Mouse (Mus musculus) adrenal gland, postnatal 10 days (tissue): Measurements from ENCODE around the gene Mxra7. TPM values are rescaled to one million over a fixed set of nuclear protein-coding genes. Genes with fewer than 3 reads are reported as not detected.

Experiments used
- DNase-seq: peaks from one replicate; pipeline ENCODE4 v3.0.0; 2021; ENCODE audit warnings: mixed read lengths
- total RNA-seq, 2 experiments: library from RNA; stranded (reverse); gene quantifications; 2 replicates each; pipeline ENCODE4 v1.2.3; 2021

Mxra7 gene
- total RNA-seq, 2 experiments from 2014 or later: 33.7 to 40.0 TPM

DNA sequence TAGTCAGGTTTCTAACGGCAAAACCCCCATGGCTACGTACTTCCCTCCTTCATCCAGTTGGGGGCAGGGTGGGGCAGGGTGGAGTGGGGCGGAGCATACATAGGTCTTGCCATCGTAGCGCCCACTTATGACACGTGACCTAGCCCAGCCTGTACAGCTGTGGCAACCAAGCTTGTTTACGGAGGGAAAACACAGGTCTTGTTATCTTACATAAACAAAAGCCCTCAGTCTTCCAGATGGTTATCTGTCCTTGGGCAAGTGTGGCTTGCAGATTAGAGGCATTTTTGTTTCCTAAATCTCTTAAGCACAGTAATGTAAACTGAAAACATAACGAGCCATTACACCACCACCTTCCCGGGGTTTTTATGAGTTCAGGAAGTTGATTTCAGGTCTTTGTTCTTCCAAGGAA is 45.1 kb downstream of the Mxra7 start:
- peak; percentile 16 for DNase-seq

GRCm38 (mm10) chr11:116775407-116775806 is 52.4 kb downstream of the Mxra7 start, which contains the start of gene St6galnac1:
St6galnac1 (minus strand) TSS chr11:116775507.
- DNase-seq: no peak

DNA sequence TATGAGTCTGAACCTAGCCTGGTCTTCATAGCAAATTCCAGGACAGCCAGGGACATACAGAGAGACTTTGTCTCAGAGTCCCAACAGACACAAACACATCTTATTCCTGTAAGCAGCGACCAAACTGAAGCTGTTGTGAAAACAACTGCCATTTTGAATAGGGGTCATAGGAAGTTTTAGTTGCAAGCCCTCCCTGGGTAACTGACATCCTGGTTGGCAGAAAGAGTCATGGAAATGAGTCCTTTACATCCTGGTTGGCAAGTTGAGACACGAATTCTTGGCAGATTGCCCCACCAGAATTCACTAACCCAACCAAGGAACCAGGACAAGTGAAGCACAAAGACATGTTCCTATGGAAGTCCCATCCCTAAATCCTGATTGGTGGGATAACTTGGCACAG is 54.6 kb downstream of the Mxra7 start:
- no peak for DNase-seq

- no peak for DNase-seq
Measured at GRCm38 (mm10) chr11:116769873-116770272, 58.0 kb downstream of the Mxra7 start.

GRCm38 (mm10) chr11:116764946-116765345 is 62.9 kb downstream of the Mxra7 start:
- DNase-seq: no peak

DNA sequence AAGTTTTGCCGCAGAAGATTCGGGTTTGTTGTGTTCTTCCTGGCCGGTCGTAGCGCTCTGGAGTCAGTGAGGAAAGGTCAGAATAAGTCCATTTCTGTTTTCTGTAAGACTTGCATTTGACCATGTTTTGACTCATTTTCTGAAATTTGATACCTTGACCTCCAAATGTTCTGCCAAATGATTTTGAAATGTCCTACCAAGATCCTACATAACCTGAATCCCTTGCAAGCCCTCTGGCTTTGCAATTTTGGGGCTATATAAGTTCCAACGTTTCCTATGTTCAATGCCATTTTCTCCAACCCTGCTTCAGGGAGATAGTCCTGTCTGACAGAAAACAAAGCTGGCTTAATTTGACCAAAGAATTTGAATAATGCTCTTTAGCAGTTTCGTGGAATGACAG is 63.5 kb downstream of the Mxra7 start:
- no peak for DNase-seq

- peak; percentile 11 for DNase-seq
Measured at GRCm38 (mm10) chr11:116755191-116755590, 72.7 kb downstream of the Mxra7 start.

DNA sequence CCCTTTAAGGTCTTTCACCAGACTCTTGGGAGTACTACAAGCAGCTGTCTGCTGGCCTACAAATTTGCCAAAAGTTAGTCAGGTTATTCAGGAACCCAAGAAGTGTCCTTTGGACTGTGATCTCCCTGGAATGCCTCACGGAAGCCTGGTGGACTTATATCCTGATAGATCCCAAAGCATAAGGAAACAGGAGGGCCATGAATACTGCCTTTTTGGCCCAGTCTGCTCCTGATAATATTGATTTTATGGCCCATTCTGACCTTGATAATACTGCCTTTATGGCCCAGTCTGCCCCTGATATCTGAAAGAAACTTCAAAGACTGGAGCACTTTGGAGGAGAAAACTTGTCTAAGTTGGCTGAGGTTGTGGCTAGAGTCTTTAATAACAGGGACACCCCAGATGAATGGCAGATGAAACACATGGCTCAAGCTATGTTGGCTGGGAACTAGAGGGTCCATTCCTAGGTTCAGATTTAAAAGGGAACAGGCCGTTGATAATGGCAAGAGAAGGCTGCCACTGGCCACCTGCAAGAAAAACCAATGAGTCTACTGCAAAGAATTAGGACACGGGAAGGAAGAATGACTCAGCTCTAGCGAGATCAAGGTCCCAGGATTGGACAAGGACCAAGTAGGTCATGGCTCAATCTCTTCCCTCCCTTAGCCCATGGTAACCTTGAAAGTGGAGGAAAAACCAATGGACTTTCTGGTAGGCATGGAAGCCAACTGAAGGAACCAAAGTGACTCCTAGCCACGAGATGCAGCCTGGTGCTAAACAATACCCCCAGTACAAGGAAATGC is 74.0 kb downstream of the Mxra7 start:
- DNase-seq: peak; percentile 73

Other genes starting within 250 kb of the Mxra7 start
- 10 to 100 TPM; 20.8 to 29.8 TPM for gene Ube2o, start 246.6 kb downstream of the Mxra7 start, total RNA-seq
- gene Aanat, start 241.6 kb downstream of the Mxra7 start, total RNA-seq: not detected
- 10 to 100 TPM; 11.1 to 14.4 TPM for gene Rhbdf2, start 201.0 kb downstream of the Mxra7 start, total RNA-seq
- 1 to 10 TPM; 4.1 to 6.0 TPM for gene Prcd, start 174.5 kb downstream of the Mxra7 start, total RNA-seq
- gene Cygb, start 173.7 kb downstream of the Mxra7 start, total RNA-seq: 10 to 100 TPM; 40.8 to 44.7 TPM
- under 1 TPM in 1 of 2 experiments, not detected in 1; 0.15 TPM for gene St6galnac1, start 52.5 kb downstream of the Mxra7 start, total RNA-seq
- gene Mettl23, start 15.2 kb upstream of the Mxra7 start, total RNA-seq: 10 to 100 TPM; 29.1 to 35.3 TPM
- gene Jmjd6, start 15.4 kb upstream of the Mxra7 start, total RNA-seq: 10 to 100 TPM; 36.0 to 38.4 TPM
- 10 to 100 TPM; 26.8 to 44.4 TPM for gene Mfsd11, start 24.4 kb upstream of the Mxra7 start, total RNA-seq
- gene Srsf2, start 25.0 kb upstream of the Mxra7 start, total RNA-seq: 100 to 1,000 TPM; 222 to 286 TPM
- gene Mgat5b, start 90.8 kb upstream of the Mxra7 start, total RNA-seq: 1 to 10 TPM in 1 of 2 experiments, under 1 TPM in 1; 0.81 to 1.3 TPM